Mouse (Mus musculus) splenic B cell, adult 2 months (primary cell): ENCODE results near the gene Capn2.

ENCODE experiments used
- DNase-seq: peaks from one replicate; pipeline ENCODE4 v3.0.0-alpha.2; 2011; ENCODE audit warnings: low read depth, low spot score
- H3K27me3 ChIP-seq: 2 replicates; pipeline ENCODE4 v1.6.1; 2012; ENCODE audit warnings: mild to moderate bottlenecking, low read length, moderate library complexity, mixed read lengths; ENCODE audit not compliant: control insufficient read depth, poor library complexity, insufficient read depth, severe bottlenecking
- H3K36me3 ChIP-seq: 2 replicates; pipeline ENCODE4 v1.6.1; 2012; ENCODE audit warnings: mild to moderate bottlenecking, low read length, moderate library complexity, mixed read lengths; ENCODE audit not compliant: control insufficient read depth, poor library complexity, insufficient read depth, severe bottlenecking

Gene Capn2

GRCm38 (mm10) chr1:182439546-182440222, 77.7 kb downstream of the Capn2 start:
- Histone ChIP-seq H3K36me3 (peaks cover 4% of the 10 kb centered on the region), H3K27me3 (no peaks in the 10 kb centered on the region)
- DNase-seq, result no peak

GRCm38 (mm10) chr1:182436746-182437145, 80.7 kb downstream of the Capn2 start:
- no peak for DNase-seq
- no peaks in the 10 kb centered on the region for H3K27me3 ChIP-seq
- peaks cover 7% of the 10 kb centered on the region; the same call in 1 of the 2 replicates for H3K36me3 ChIP-seq

GRCm38 (mm10) chr1:182432059-182432458, 85.3 kb downstream of the Capn2 start:
- no peaks in the 10 kb centered on the region for H3K27me3 ChIP-seq
- H3K36me3 ChIP-seq, result peaks cover 9% of the 10 kb centered on the region; the same call in 1 of the 2 replicates
- no peak for DNase-seq

- DNase-seq, result no peak
- Histone ChIP-seq H3K27me3 (no peaks in the 10 kb centered on the region), H3K36me3 (peaks cover 9% of the 10 kb centered on the region; the same call in 1 of the 2 replicates)
Measured at GRCm38 (mm10) chr1:182430676-182431075, 86.7 kb downstream of the Capn2 start.

GRCm38 (mm10) chr1:182429826-182430225, 87.6 kb downstream of the Capn2 start:
- no peaks in the 10 kb centered on the region for H3K27me3 ChIP-seq
- no peak for DNase-seq
- peaks cover 9% of the 10 kb centered on the region; the same call in 1 of the 2 replicates for H3K36me3 ChIP-seq

- H3K36me3 ChIP-seq, result peaks cover 5% of the 10 kb centered on the region; the same call in 1 of the 2 replicates
- DNase-seq, result no peak
- H3K27me3 ChIP-seq, result no peaks in the 10 kb centered on the region
Measured at GRCm38 (mm10) chr1:182427426-182427825, 90.0 kb downstream of the Capn2 start.

- H3K27me3 ChIP-seq, result no peaks in the 10 kb centered on the region
- no peak for DNase-seq
- H3K36me3 ChIP-seq, result 0 out of 2 replicates have a peak, but pooled peaks cover 2% of the 10 kb centered on the region
Measured at GRCm38 (mm10) chr1:182426444-182426843, 91.0 kb downstream of the Capn2 start.

- Histone ChIP-seq H3K27me3 (no peaks in the 10 kb centered on the region), H3K36me3 (0 out of 2 replicates have a peak, but pooled peaks cover 2% of the 10 kb centered on the region)
- DNase-seq, result no peak
Measured at GRCm38 (mm10) chr1:182425176-182425575, 92.2 kb downstream of the Capn2 start.

- DNase-seq, result no peak
- H3K36me3 ChIP-seq, result 0 out of 2 replicates have a peak, but pooled peaks cover 2% of the 10 kb centered on the region
- no peaks in the 10 kb centered on the region for H3K27me3 ChIP-seq
Measured at GRCm38 (mm10) chr1:182424274-182424673, 93.1 kb downstream of the Capn2 start.

GRCm38 (mm10) chr1:182419481-182419880, 97.9 kb downstream of the Capn2 start:
- no peaks in the 10 kb centered on the region for H3K27me3 ChIP-seq
- DNase-seq, result no peak
- no peaks in the 10 kb centered on the region for H3K36me3 ChIP-seq
